Mouse (Mus musculus) embryonic facial prominence, embryonic 15.5 days (tissue): ENCODE data around the gene Prx. TPM values are rescaled to one million over a fixed set of nuclear protein-coding genes. Genes with fewer than 3 reads are reported as not detected.

Experiments
- ATAC-seq: fragments of 200-750 bp; cut with Nextera tagmentation; 2 replicates; pipeline ENCODE4 v1.8.0; 2017; ENCODE audit warnings: low read depth, moderate TSS enrichment; ENCODE audit not compliant: insufficient number of reproducible peaks, low FRiP score, low TSS enrichment
- H3K27ac ChIP-seq: fragments of 300-500 bp; sonication (generic); replicated peaks from 2 replicates; pipeline ENCODE4 v1.5.1; 2015; ENCODE audit warnings: mild to moderate bottlenecking, inconsistent platforms
- H3K27me3 ChIP-seq: fragments of 300-500 bp; sonication (generic); 2 replicates; pipeline ENCODE4 v1.6.1; 2015; ENCODE audit warnings: inconsistent platforms
- H3K36me3 ChIP-seq: fragments of 300-500 bp; sonication (generic); 2 replicates; pipeline ENCODE4 v1.6.1; 2015; ENCODE audit warnings: mild to moderate bottlenecking, inconsistent platforms
- H3K4me1 ChIP-seq: fragments of 300-500 bp; sonication (generic); 2 replicates; pipeline ENCODE4 v1.6.1; 2015; ENCODE audit warnings: inconsistent platforms
- H3K4me2 ChIP-seq: fragments of 300-500 bp; sonication (generic); replicated peaks from 2 replicates; pipeline ENCODE4 v1.6.1; 2015; ENCODE audit warnings: mild to moderate bottlenecking, inconsistent platforms
- H3K4me3 ChIP-seq: fragments of 300-500 bp; sonication (generic); replicated peaks from 2 replicates; pipeline ENCODE4 v1.5.1; 2015; ENCODE audit warnings: mild to moderate bottlenecking, inconsistent platforms
- H3K9ac ChIP-seq: fragments of 300-500 bp; sonication (generic); 2 replicates; pipeline ENCODE4 v1.6.1; 2015; ENCODE audit warnings: inconsistent platforms
- H3K9me3 ChIP-seq: fragments of 300-500 bp; sonication (generic); replicated peaks from 2 replicates; pipeline ENCODE4 v1.6.1; 2016; ENCODE audit warnings: inconsistent platforms
- WGBS: fragments of 180-500 bp; shearing (Covaris S2); methylation state at CpG from one replicate; pipeline ENCODE4 v1.1.7; 2015; 5-methylcytosine and 5-hydroxymethylcytosine counted together
- polyA plus RNA-seq: library from polyadenylated mRNA; unstranded; fragments of >200 nt; fragmentation: Nextera tagmentation; extraction: Ambion mirVana; gene quantifications from 2 replicates; pipeline ENCODE4 v1.2.1, GENCODE M21; 2015

Prx gene
- polyA plus RNA-seq, 1 experiment from 2014 or later = 5.1 TPM

- Histone ChIP-seq H3K27me3 (no peaks in the 10 kb centered on the region), H3K4me2 (peak within 1 kb of the TSS; percentile 53), H3K9me3 (no peaks in the 10 kb centered on the region), H3K4me1 (peaks cover 23% of the 10 kb centered on the region), H3K36me3 (peaks cover 17% of the 10 kb centered on the region), H3K9ac (peak within 1 kb of the TSS; percentile 50), H3K27ac (peak within 1 kb of the TSS; percentile 96), H3K4me3 (peak within 1 kb of the TSS; percentile 63)
- ATAC-seq = peak; percentile 92
- WGBS = under 1% methylated on average over 36 of the region's 36 CpGs
These were observed 25.8 kb upstream of the Prx start, which contains the start of gene Sertad3 for GRCm38 (mm10) chr7:27473156-27473834. Sertad3 (plus strand) TSS chr7:27473768.

- Histone ChIP-seq H3K4me3 (peak overlapping the region; percentile 63), H3K27ac (peak overlapping the region; percentile 96), H3K4me1 (peaks cover 23% of the 10 kb centered on the region), H3K9me3 (no peaks in the 10 kb centered on the region), H3K4me2 (peak overlapping the region; percentile 53), H3K36me3 (peaks cover 20% of the 10 kb centered on the region), H3K27me3 (no peaks in the 10 kb centered on the region), H3K9ac (peak overlapping the region; percentile 50)
- under 1% methylated on average over 34 of the region's 34 CpGs for WGBS
- ATAC-seq = no peak
These were observed 25.2 kb upstream of the Prx start for GRCm38 (mm10) chr7:27473835-27474489.

- Histone ChIP-seq H3K36me3 (peaks cover 20% of the 10 kb centered on the region), H3K4me3 (peak overlapping the region; percentile 63)
- ATAC-seq = peak; percentile 90
These were observed 24.6 kb upstream of the Prx start for GRCm38 (mm10) chr7:27474490-27474954.

GRCm38 (mm10) chr7:27475596-27475995 is 23.5 kb upstream of the Prx start:
- Histone ChIP-seq H3K9ac (no peak overlapping the region), H3K27ac (peak overlapping the region; percentile 11; the same call in 1 of the 2 replicates), H3K9me3 (no peaks in the 10 kb centered on the region), H3K4me1 (peaks cover 30% of the 10 kb centered on the region), H3K27me3 (no peaks in the 10 kb centered on the region), H3K4me2 (peak overlapping the region; percentile 53), H3K36me3 (peaks cover 20% of the 10 kb centered on the region), H3K4me3 (peak overlapping the region; percentile 63; the same call in 1 of the 2 replicates)
- ATAC-seq = no peak
- WGBS = 98% methylated on average over 2 of the region's 2 CpGs

More at GRCm38 (mm10) chr7:27474490-27474954, 24.6 kb upstream of the Prx start:
- Histone ChIP-seq H3K27ac (peak overlapping the region; percentile 96), H3K27me3 (no peaks in the 10 kb centered on the region), H3K4me2 (peak overlapping the region; percentile 53), H3K9me3 (no peaks in the 10 kb centered on the region), H3K4me1 (peaks cover 23% of the 10 kb centered on the region), H3K9ac (peak overlapping the region; percentile 50)
- WGBS = under 1% methylated on average over 23 of the region's 23 CpGs

- H3K4me2 ChIP-seq = no peak overlapping the region
- H3K27me3 ChIP-seq = no peaks in the 10 kb centered on the region
- WGBS = 94% methylated on average over 14 of the region's 14 CpGs
- peaks cover 36% of the 10 kb centered on the region for H3K4me1 ChIP-seq
- H3K9ac ChIP-seq = 0 out of 2 replicates have a peak overlapping the region, but pooled peaks have one; percentile 2
- no peaks in the 10 kb centered on the region for H3K9me3 ChIP-seq
- peaks cover 20% of the 10 kb centered on the region for H3K36me3 ChIP-seq
- H3K27ac ChIP-seq = no peak overlapping the region
- ATAC-seq = no peak
- no peak overlapping the region for H3K4me3 ChIP-seq
These were observed 23.0 kb upstream of the Prx start for GRCm38 (mm10) chr7:27476098-27476635.

GRCm38 (mm10) chr7:27478561-27478960 is 20.6 kb upstream of the Prx start:
- Histone ChIP-seq H3K4me3 (no peak overlapping the region), H3K27ac (no peak overlapping the region), H3K9me3 (no peaks in the 10 kb centered on the region), H3K36me3 (peaks cover 20% of the 10 kb centered on the region), H3K27me3 (no peaks in the 10 kb centered on the region), H3K4me2 (no peak overlapping the region), H3K9ac (no peak overlapping the region), H3K4me1 (peaks cover 49% of the 10 kb centered on the region)
- 82% methylated on average over 7 of the region's 7 CpGs for WGBS
- ATAC-seq = no peak

- no peaks in the 10 kb centered on the region for H3K27me3 ChIP-seq
- H3K27ac ChIP-seq = no peak overlapping the region
- H3K9ac ChIP-seq = no peak overlapping the region
- no peak overlapping the region for H3K4me3 ChIP-seq
- H3K4me1 ChIP-seq = peaks cover 49% of the 10 kb centered on the region
- H3K36me3 ChIP-seq = peaks cover 20% of the 10 kb centered on the region
- H3K9me3 ChIP-seq = no peaks in the 10 kb centered on the region
- H3K4me2 ChIP-seq = no peak overlapping the region
- 70% methylated on average over 1 of the region's 1 CpGs for WGBS
- ATAC-seq = no peak
These were observed 19.4 kb upstream of the Prx start for GRCm38 (mm10) chr7:27479750-27480149.

- Histone ChIP-seq H3K4me1 (peaks cover 44% of the 10 kb centered on the region), H3K9ac (no peak overlapping the region), H3K4me2 (peak overlapping the region; percentile 61), H3K36me3 (peaks cover 20% of the 10 kb centered on the region), H3K9me3 (no peaks in the 10 kb centered on the region), H3K4me3 (peak overlapping the region; percentile 39; the same call in 1 of the 2 replicates), H3K27ac (peak overlapping the region; percentile 87), H3K27me3 (no peaks in the 10 kb centered on the region)
- WGBS = 66% methylated on average over 3 of the region's 3 CpGs
- no peak for ATAC-seq
These were observed 18.6 kb upstream of the Prx start for GRCm38 (mm10) chr7:27480506-27480905.

GRCm38 (mm10) chr7:27480927-27481626 is 18.0 kb upstream of the Prx start:
- Histone ChIP-seq H3K4me1 (peaks cover 42% of the 10 kb centered on the region), H3K4me3 (peak overlapping the region; percentile 39), H3K27me3 (no peaks in the 10 kb centered on the region), H3K9me3 (no peaks in the 10 kb centered on the region), H3K9ac (0 out of 2 replicates have a peak overlapping the region, but pooled peaks have one; percentile 28), H3K4me2 (peak overlapping the region; percentile 61), H3K27ac (peak overlapping the region; percentile 87), H3K36me3 (peaks cover 18% of the 10 kb centered on the region)
- ATAC-seq = no peak
- WGBS = 12% methylated on average over 11 of the region's 11 CpGs

GRCm38 (mm10) chr7:27481627-27481969 is 17.5 kb upstream of the Prx start:
- ATAC-seq = peak; percentile 92
- Histone ChIP-seq H3K27ac (peak overlapping the region; percentile 87), H3K4me2 (peak overlapping the region; percentile 61), H3K4me1 (peaks cover 39% of the 10 kb centered on the region), H3K4me3 (peak overlapping the region; percentile 39), H3K9ac (peak overlapping the region; percentile 28; the same call in 1 of the 2 replicates), H3K36me3 (peaks cover 13% of the 10 kb centered on the region), H3K27me3 (no peaks in the 10 kb centered on the region), H3K9me3 (no peaks in the 10 kb centered on the region)
- 0% methylated on average over 11 of the region's 12 CpGs for WGBS

- Histone ChIP-seq H3K36me3 (no peaks in the 10 kb centered on the region), H3K4me2 (no peak overlapping the region), H3K4me1 (peaks cover 43% of the 10 kb centered on the region), H3K9me3 (no peaks in the 10 kb centered on the region), H3K27me3 (no peaks in the 10 kb centered on the region), H3K4me3 (no peak overlapping the region), H3K9ac (no peak overlapping the region), H3K27ac (no peak overlapping the region)
- ATAC-seq = no peak
- 75% methylated on average over 4 of the region's 4 CpGs for WGBS
These were observed 15.3 kb upstream of the Prx start for GRCm38 (mm10) chr7:27483860-27484259.
